Mouse (Mus musculus) urinary bladder, postnatal 25 days (tissue): ENCODE data around the gene Elmo1.

Experiments
- DNase-seq: peaks from one replicate; pipeline ENCODE4 v3.0.0; 2022; ENCODE audit warnings: low spot score

Gene Elmo1

GRCm38 (mm10) chr13:20472301-20472831, 382.0 kb downstream of the Elmo1 start:
- no peak for DNase-seq

- no peak for DNase-seq
Measured at GRCm38 (mm10) chr13:20472891-20473539, 382.6 kb downstream of the Elmo1 start.

- DNase-seq = no peak
Measured at GRCm38 (mm10) chr13:20473641-20474078, 383.3 kb downstream of the Elmo1 start.

- no peak for DNase-seq
Measured at GRCm38 (mm10) chr13:20474600-20474999, 384.2 kb downstream of the Elmo1 start.

GRCm38 (mm10) chr13:20481805-20482204, 391.4 kb downstream of the Elmo1 start:
- DNase-seq = no peak

GRCm38 (mm10) chr13:20489110-20489509, 398.7 kb downstream of the Elmo1 start:
- DNase-seq = no peak

GRCm38 (mm10) chr13:20489698-20490417, 399.5 kb downstream of the Elmo1 start:
- DNase-seq = no peak

GRCm38 (mm10) chr13:20490860-20491594, 400.6 kb downstream of the Elmo1 start:
- DNase-seq = no peak

- no peak for DNase-seq
Measured at GRCm38 (mm10) chr13:20491666-20492065, 401.3 kb downstream of the Elmo1 start.

- DNase-seq = no peak
Measured at GRCm38 (mm10) chr13:20494047-20494739, 403.8 kb downstream of the Elmo1 start.

- no peak for DNase-seq
Measured at GRCm38 (mm10) chr13:20501923-20502322, 411.5 kb downstream of the Elmo1 start.

- no peak for DNase-seq
Measured at GRCm38 (mm10) chr13:20503371-20503770, 413.0 kb downstream of the Elmo1 start.

- no peak for DNase-seq
Measured at GRCm38 (mm10) chr13:20507381-20508129, 417.2 kb downstream of the Elmo1 start.

GRCm38 (mm10) chr13:20511026-20511425, 420.6 kb downstream of the Elmo1 start:
- no peak for DNase-seq

GRCm38 (mm10) chr13:20512317-20513240, 422.2 kb downstream of the Elmo1 start:
- no peak for DNase-seq

- no peak for DNase-seq
Measured at GRCm38 (mm10) chr13:20514721-20515120, 424.3 kb downstream of the Elmo1 start.

- DNase-seq = no peak
Measured at GRCm38 (mm10) chr13:20516096-20516495, 425.7 kb downstream of the Elmo1 start.

GRCm38 (mm10) chr13:20517702-20518101, 427.3 kb downstream of the Elmo1 start:
- no peak for DNase-seq

- no peak for DNase-seq
Measured at GRCm38 (mm10) chr13:20521492-20521891, 431.1 kb downstream of the Elmo1 start.

- no peak for DNase-seq
Measured at GRCm38 (mm10) chr13:20523671-20524070, 433.3 kb downstream of the Elmo1 start.
